Mouse (Mus musculus): ENCODE measurements around the gene Psme3.

- no peak for TF ChIP-seq CTCF (IDR thresholded peaks at IDR 0.05; ENCODE audit: control insufficient read depth, insufficient read depth, insufficient read length)
- no peak for TF ChIP-seq MYOG (IDR thresholded peaks at IDR 0.05; ENCODE audit: control insufficient read depth, extremely low read depth, insufficient read length)
- no peak for TF ChIP-seq MAX (IDR thresholded peaks at IDR 0.05)
- TF ChIP-seq FOSL1 (IDR thresholded peaks at IDR 0.05; ENCODE audit: insufficient read depth, low read length, poor library complexity, severe bottlenecking), result no peak
Observed at GRCm38 (mm10) chr11:101327311-101327710, 11.3 kb downstream of the Psme3 start.

All from C2C12 (cell line).